Mouse (Mus musculus): Measurements from ENCODE around the gene Nat8f1. TPM values are rescaled to one million over a fixed set of nuclear protein-coding genes. Genes with fewer than 3 reads are reported as not detected.

The Nat8f1 gene
- total RNA-seq, 2 experiments from 2014 or later: 5.6 to 7.3 TPM

Other genes with a start within 250 kb of the Nat8f1 start
- under 1 TPM in 1 of 2 experiments, not detected in 1; 0.46 TPM for gene Nat8f7, start 202.5 kb downstream of the Nat8f1 start, total RNA-seq (2021)
- under 1 TPM in 1 of 2 experiments, not detected in 1; 0.38 TPM for gene Nat8f3, start 149.9 kb downstream of the Nat8f1 start, total RNA-seq (2021)
- gene Nat8f6, start 94.7 kb downstream of the Nat8f1 start, total RNA-seq (2021): under 1 TPM in 1 of 2 experiments, not detected in 1; 0.40 TPM
- gene Nat8f5, start 94.7 kb downstream of the Nat8f1 start, total RNA-seq (2021): under 1 TPM; 0.40 to 0.60 TPM
- gene Nat8, start 83.6 kb downstream of the Nat8f1 start, total RNA-seq (2021): under 1 TPM; 0.36 to 0.52 TPM
- under 1 TPM; 0.56 to 0.76 TPM for gene Nat8f2, start 46.5 kb downstream of the Nat8f1 start, total RNA-seq (2021)
- gene Nat8f4, start 10.8 kb downstream of the Nat8f1 start, total RNA-seq (2021): 1 to 10 TPM; 3.6 to 4.7 TPM
- 10 to 100 TPM; 44.3 to 49.1 TPM for gene Tprkb, start 3.8 kb downstream of the Nat8f1 start, total RNA-seq (2021)
- 100 to 1,000 TPM in 1 of 2 experiments, 10 to 100 TPM in 1; 98.3 to 114 TPM for gene Dusp11, start 46.0 kb upstream of the Nat8f1 start, total RNA-seq (2021)
- gene Figla, start 100.5 kb upstream of the Nat8f1 start, total RNA-seq (2021): not detected
- gene Add2, start 113.0 kb upstream of the Nat8f1 start, total RNA-seq (2021): 100 to 1,000 TPM; 256 to 274 TPM